21 mouse cellular contexts compared by ENCODE assay signal in genomic region chr6:84951621-84952020, GRCm38 (mm10).
DNase-seq lines count a peak whose midpoint lies in the region; ATAC-seq and TF ChIP-seq lines count a peak whose summit lies in the region.
"Had no signal": no experiment of that assay in that cellular context is flagged by ENCODE, and none has a peak within 500 bp of the region (broad histone marks: within the 10 kb centered on the region; RNA-seq: fewer than 3 reads in every experiment).

No protein-coding gene starts in this region.

- no peak overlapping the region for H3K4me3 ChIP-seq in C2C12 (ENCODE audit: insufficient read depth, poor library complexity, severe bottlenecking)
- H3K4me3 ChIP-seq in hindbrain, postnatal 0 days (ENCODE audit: low read length), result no peak overlapping the region
- no peak overlapping the region for H3K4me3 ChIP-seq in embryonic facial prominence, embryonic 10.5 days

- H3ac ChIP-seq in C2C12 (ENCODE audit: control insufficient read depth, insufficient read length, low read depth), result no peak overlapping the region

- ATAC-seq in hindbrain, postnatal 0 days, result no peak
- ATAC-seq: activated CD4-positive, CD25-positive, alpha-beta regulatory T cell, adult 4 months; CD4-positive, CD25-positive, alpha-beta regulatory T cell, adult 4 months; Patski had no signal

- H3K4me1 ChIP-seq in hindbrain, postnatal 0 days (ENCODE audit: insufficient read depth, low read length), result no peaks in the 10 kb centered on the region
- peaks cover 3% of the 10 kb centered on the region; the same call in 1 of the 2 replicates for H3K4me1 ChIP-seq in embryonic facial prominence, embryonic 10.5 days

- H3K79me2 ChIP-seq in C2C12 (ENCODE audit: control insufficient read depth, insufficient read depth), result peaks cover 7% of the 10 kb centered on the region

- no peak overlapping the region for H3K27ac ChIP-seq in hindbrain, postnatal 0 days
- no peak overlapping the region for H3K27ac ChIP-seq in embryonic facial prominence, embryonic 10.5 days (replicated peaks)

- TF ChIP-seq CTCF in C2C12 (IDR thresholded peaks at IDR 0.05; ENCODE audit: control insufficient read depth, insufficient read depth, insufficient read length), result no peak
- no peak for TF ChIP-seq CTCF in hindbrain, postnatal 0 days (IDR thresholded peaks at IDR 0.05; ENCODE audit: low read depth)

- no peaks in the 10 kb centered on the region for H3K79me3 ChIP-seq in C2C12 (ENCODE audit: low read depth)

- peak; percentile 41 for DNase-seq in 3T3-L1 (ENCODE audit: low read depth, low spot score)
- DNase-seq in hindbrain, postnatal 0 days (ENCODE audit: low spot score), result no peak
- DNase-seq in embryonic facial prominence, embryonic 10.5 days (ENCODE audit: low spot score), result no peak
- DNase-seq: adrenal gland, adult 2 months; adrenal gland, adult 8-10 months; adrenal gland, postnatal 10 days; adrenal gland, postnatal 14 days; adrenal gland, postnatal 25 days; adrenal gland, postnatal 36 days; B cell, adult 2 months; cerebellum, adult 11 months; cerebellum, adult 11-12 months; cerebellum, adult 18-20 months; cerebellum, adult 2 months; cerebellum, adult 8-10 months had no signal

- H3K9me3 ChIP-seq in hindbrain, postnatal 0 days (ENCODE audit: low read length), result no peaks in the 10 kb centered on the region
- H3K9me3 ChIP-seq in embryonic facial prominence, embryonic 10.5 days, result no peaks in the 10 kb centered on the region
- H3K9me3 ChIP-seq: G1E had no signal

- no peak overlapping the region for H3K9ac ChIP-seq in hindbrain, postnatal 0 days (replicated peaks; ENCODE audit: low read length)

- H3K4me2 ChIP-seq in hindbrain, postnatal 0 days (ENCODE audit: low read depth, low read length), result no peak overlapping the region

- no peaks in the 10 kb centered on the region for H3K36me3 ChIP-seq in C2C12 (ENCODE audit: control insufficient read depth, insufficient read depth)
- no peaks in the 10 kb centered on the region for H3K36me3 ChIP-seq in hindbrain, postnatal 0 days (ENCODE audit: insufficient read depth, low read length)
- no peaks in the 10 kb centered on the region for H3K36me3 ChIP-seq in embryonic facial prominence, embryonic 10.5 days (replicated peaks)
- H3K36me3 ChIP-seq: G1E had no signal

- 53% methylated on average over 1 of the region's 1 CpGs for WGBS in hindbrain, postnatal 0 days
- 81% methylated on average over 1 of the region's 1 CpGs for WGBS in embryonic facial prominence, embryonic 10.5 days

- no peaks in the 10 kb centered on the region for H3K27me3 ChIP-seq in C2C12 (ENCODE audit: control insufficient read depth, insufficient read depth, insufficient read length)
- no peaks in the 10 kb centered on the region for H3K27me3 ChIP-seq in hindbrain, postnatal 0 days (ENCODE audit: insufficient read depth, low read length)
- H3K27me3 ChIP-seq in embryonic facial prominence, embryonic 10.5 days (replicated peaks; ENCODE audit: low read depth, poor library complexity, severe bottlenecking), result no peaks in the 10 kb centered on the region
- H3K27me3 ChIP-seq: CH12.LX, Patski had no signal

TF ChIP-seq in C2C12, 6 proteins besides CTCF, POLR2A, EP300 and RAD21:
- TF ChIP-seq MAX (IDR thresholded peaks at IDR 0.05) (no peak), MYOG (IDR thresholded peaks at IDR 0.05; ENCODE audit: control insufficient read depth, extremely low read depth, insufficient read length) (no peak), FOSL1 (IDR thresholded peaks at IDR 0.05; ENCODE audit: insufficient read depth, low read length, poor library complexity, severe bottlenecking) (peak; percentile 9), CEBPB (IDR thresholded peaks at IDR 0.05; ENCODE audit: low read depth) (no peak), MYOD1 (IDR thresholded peaks at IDR 0.05; ENCODE audit: control insufficient read depth, insufficient read length, low read depth) (peak; percentile 91), USF1 (IDR thresholded peaks at IDR 0.05; ENCODE audit: low read depth) (no peak)
